ENCODE assay signal across 9 mouse cellular contexts in genomic region chr11:68717171-68717840, GRCm38 (mm10). TPM values are rescaled to one million over a fixed set of nuclear protein-coding genes. Genes with fewer than 3 reads are reported as not detected.
DNase-seq lines count a peak whose midpoint lies in the region; ATAC-seq lines count a peak whose summit lies in the region.
"Had no signal": no experiment of that assay in that cellular context is flagged by ENCODE, and none has a peak within 500 bp of the region (broad histone marks: within the 10 kb centered on the region; RNA-seq: fewer than 3 reads in every experiment).

No protein-coding gene starts in this region.

- ATAC-seq in forebrain, embryonic 14.5 days = no peak
- no peak for ATAC-seq in forebrain, embryonic 11.5 days (replicated peaks; ENCODE audit: low FRiP score)
- no peak for ATAC-seq in midbrain, embryonic 14.5 days (ENCODE audit: low FRiP score, low TSS enrichment)
- ATAC-seq in hindbrain, embryonic 12.5 days (ENCODE audit: low FRiP score) = no peak

- peaks cover 25% of the 10 kb centered on the region for H3K36me3 ChIP-seq in forebrain, embryonic 14.5 days (ENCODE audit: control insufficient read depth, insufficient read depth, low read length)
- no peaks in the 10 kb centered on the region; the same call in 1 of the 2 replicates for H3K36me3 ChIP-seq in forebrain, embryonic 11.5 days (ENCODE audit: control insufficient read depth, insufficient read depth, low read length)
- H3K36me3 ChIP-seq in midbrain, embryonic 14.5 days (ENCODE audit: control insufficient read depth, insufficient read depth, low read length) = peaks cover 13% of the 10 kb centered on the region
- peaks cover 79% of the 10 kb centered on the region for H3K36me3 ChIP-seq in midbrain, embryonic 10.5 days
- H3K36me3 ChIP-seq in hindbrain, embryonic 12.5 days = peaks cover 32% of the 10 kb centered on the region

- no peak overlapping the region for H3K9ac ChIP-seq in forebrain, embryonic 14.5 days (ENCODE audit: low read length)
- H3K9ac ChIP-seq in forebrain, embryonic 11.5 days (ENCODE audit: low read length) = no peak overlapping the region
- no peak overlapping the region for H3K9ac ChIP-seq in midbrain, embryonic 14.5 days (replicated peaks; ENCODE audit: low read length)
- no peak overlapping the region for H3K9ac ChIP-seq in hindbrain, embryonic 12.5 days

- DNase-seq in forebrain, embryonic 14.5 days (ENCODE audit: low spot score) = peak; percentile 32
- no peak for DNase-seq in forebrain, embryonic 11.5 days (ENCODE audit: low spot score)
- DNase-seq in midbrain, embryonic 14.5 days = peak; percentile 7
- DNase-seq in midbrain, embryonic 10.5 days (ENCODE audit: low spot score) = no peak
- peak; percentile 16 for DNase-seq in retina, postnatal 7 days (ENCODE audit: low read depth, low spot score)
- DNase-seq in frontal cortex, adult 2 months (ENCODE audit: extremely low spot score in 1 of 2, low spot score in 1 of 2) = no peak
- DNase-seq in layer of hippocampus, adult 9-10 months (ENCODE audit: low spot score) = no peak
- DNase-seq: right cerebral cortex, postnatal 25 days had no signal

- peaks cover 3% of the 10 kb centered on the region; the same call in 1 of the 2 replicates for H3K4me1 ChIP-seq in forebrain, embryonic 14.5 days (ENCODE audit: control insufficient read depth, insufficient read depth, low read length)
- H3K4me1 ChIP-seq in forebrain, embryonic 11.5 days (replicated peaks; ENCODE audit: control insufficient read depth, insufficient read depth, low read length) = peaks cover 2% of the 10 kb centered on the region; the same call in 1 of the 2 replicates
- H3K4me1 ChIP-seq in midbrain, embryonic 14.5 days (ENCODE audit: control insufficient read depth, insufficient read depth, low read length) = peaks cover 7% of the 10 kb centered on the region; the same call in 1 of the 2 replicates
- peaks cover 25% of the 10 kb centered on the region for H3K4me1 ChIP-seq in midbrain, embryonic 10.5 days
- peaks cover 24% of the 10 kb centered on the region for H3K4me1 ChIP-seq in hindbrain, embryonic 12.5 days

- no peak overlapping the region for H3K4me2 ChIP-seq in forebrain, embryonic 14.5 days (ENCODE audit: low read length)
- H3K4me2 ChIP-seq in forebrain, embryonic 11.5 days (ENCODE audit: low read depth, low read length, severe bottlenecking) = no peak overlapping the region
- H3K4me2 ChIP-seq in midbrain, embryonic 14.5 days (ENCODE audit: low read length) = no peak overlapping the region
- no peak overlapping the region for H3K4me2 ChIP-seq in hindbrain, embryonic 12.5 days (replicated peaks)

- H3K27ac ChIP-seq in forebrain, embryonic 14.5 days (ENCODE audit: low read depth, low read length) = peak overlapping the region; percentile 48
- no peak overlapping the region for H3K27ac ChIP-seq in forebrain, embryonic 11.5 days (ENCODE audit: low read depth, low read length)
- peak overlapping the region; percentile 34; the same call in 1 of the 2 replicates for H3K27ac ChIP-seq in midbrain, embryonic 14.5 days (replicated peaks; ENCODE audit: low read depth, low read length)
- H3K27ac ChIP-seq in midbrain, embryonic 10.5 days (replicated peaks) = no peak overlapping the region
- peak overlapping the region; percentile 32; the same call in 1 of the 2 replicates for H3K27ac ChIP-seq in hindbrain, embryonic 12.5 days

- H3K4me3 ChIP-seq in forebrain, embryonic 14.5 days (ENCODE audit: low read depth, low read length) = no peak overlapping the region
- no peak overlapping the region for H3K4me3 ChIP-seq in forebrain, embryonic 11.5 days (ENCODE audit: low read depth, low read length)
- H3K4me3 ChIP-seq in midbrain, embryonic 14.5 days (replicated peaks; ENCODE audit: low read depth, low read length) = no peak overlapping the region
- no peak overlapping the region for H3K4me3 ChIP-seq in midbrain, embryonic 10.5 days
- H3K4me3 ChIP-seq in hindbrain, embryonic 12.5 days = no peak overlapping the region

- 67% methylated on average over 16 of the region's 16 CpGs for WGBS in forebrain, embryonic 14.5 days
- 79% methylated on average over 16 of the region's 16 CpGs for WGBS in forebrain, embryonic 11.5 days
- 66% methylated on average over 16 of the region's 16 CpGs for WGBS in midbrain, embryonic 14.5 days
- WGBS in midbrain, embryonic 10.5 days = 77% methylated on average over 16 of the region's 16 CpGs
- WGBS in hindbrain, embryonic 12.5 days = 64% methylated on average over 16 of the region's 16 CpGs

- no peaks in the 10 kb centered on the region for H3K9me3 ChIP-seq in forebrain, embryonic 14.5 days (replicated peaks; ENCODE audit: control insufficient read depth, low read length)
- no peaks in the 10 kb centered on the region for H3K9me3 ChIP-seq in forebrain, embryonic 11.5 days (ENCODE audit: control insufficient read depth, low read length)
- H3K9me3 ChIP-seq in midbrain, embryonic 14.5 days (ENCODE audit: control insufficient read depth, low read length) = no peaks in the 10 kb centered on the region
- no peaks in the 10 kb centered on the region for H3K9me3 ChIP-seq in midbrain, embryonic 10.5 days (replicated peaks)
- no peaks in the 10 kb centered on the region for H3K9me3 ChIP-seq in hindbrain, embryonic 12.5 days (replicated peaks)

- H3K27me3 ChIP-seq in forebrain, embryonic 14.5 days (replicated peaks; ENCODE audit: control insufficient read depth, insufficient read depth, low read length) = no peaks in the 10 kb centered on the region
- H3K27me3 ChIP-seq in forebrain, embryonic 11.5 days (ENCODE audit: control insufficient read depth, insufficient read depth, low read length) = no peaks in the 10 kb centered on the region
- H3K27me3 ChIP-seq in midbrain, embryonic 14.5 days (ENCODE audit: control insufficient read depth, insufficient read depth, low read length) = no peaks in the 10 kb centered on the region
- H3K27me3 ChIP-seq in midbrain, embryonic 10.5 days (ENCODE audit: low read depth, poor library complexity, severe bottlenecking) = no peaks in the 10 kb centered on the region
- H3K27me3 ChIP-seq in hindbrain, embryonic 12.5 days = no peaks in the 10 kb centered on the region

RNA-seq across cellular contexts. Expression of gene Myh10, which starts 25.9 kb away (rescaled TPM):
- polyA plus RNA-seq in forebrain, embryonic 14.5 days (2014; fragmentation: Nextera tagmentation; extraction: Ambion mirVana) = 88.8 and 105 TPM in 2 replicates
- 163 and 165 TPM in 2 replicates for polyA plus RNA-seq in forebrain, embryonic 11.5 days (2014; fragmentation: Nextera tagmentation; extraction: Ambion mirVana)
- 96.4 and 107 TPM in 2 replicates for polyA plus RNA-seq in midbrain, embryonic 14.5 days (2014; fragmentation: Nextera tagmentation; extraction: Ambion mirVana)
- 134 and 157 TPM in 2 replicates for polyA plus RNA-seq in midbrain, embryonic 10.5 days (2016; fragmentation: Nextera tagmentation; extraction: Ambion mirVana)
- polyA plus RNA-seq in hindbrain, embryonic 12.5 days (2016; fragmentation: Nextera tagmentation; extraction: Ambion mirVana) = 158 and 161 TPM in 2 replicates
- 137 and 141 TPM in 2 replicates for polyA plus RNA-seq in frontal cortex, adult 2 months (2012; rRNA removed)

Comparison
In these comparisons a context has a peak if more than half of its experiments do, and no peak if none do; other contexts are left out.
1. DNase-seq: peak in forebrain, embryonic 14.5 days (single experiment), midbrain, embryonic 14.5 days (single experiment) and retina, postnatal 7 days (single experiment); none in forebrain, embryonic 11.5 days (single experiment), midbrain, embryonic 10.5 days (single experiment), frontal cortex, adult 2 months (0 of 2) and layer of hippocampus, adult 9-10 months (single experiment).
2. H3K27ac ChIP-seq: peak in forebrain, embryonic 14.5 days (single experiment), midbrain, embryonic 14.5 days (single experiment) and hindbrain, embryonic 12.5 days (single experiment); none in forebrain, embryonic 11.5 days (single experiment) and midbrain, embryonic 10.5 days (single experiment).